Mouse (Mus musculus): Measurements from ENCODE around the gene Dleu7.

- no peak for TF ChIP-seq MAX (IDR thresholded peaks at IDR 0.05)
- TF ChIP-seq CTCF (IDR thresholded peaks at IDR 0.05; ENCODE audit: control insufficient read depth, insufficient read depth, insufficient read length) = no peak
- TF ChIP-seq MYOD1 (IDR thresholded peaks at IDR 0.05; ENCODE audit: control insufficient read depth, insufficient read length, low read depth) = no peak
Measured at GRCm38 (mm10) chr14:62227101-62227500, 65.7 kb downstream of the Dleu7 start.

Measured in C2C12 (cell line).